Mouse (Mus musculus): ENCODE measurements at regions not wholly inside any gene's neighbourhood (a gene's known extent, or its start where the extent isn't known, plus 50 kb on each side); places are given as distances from the start of the nearest gene placed in this dataset.

DNA sequence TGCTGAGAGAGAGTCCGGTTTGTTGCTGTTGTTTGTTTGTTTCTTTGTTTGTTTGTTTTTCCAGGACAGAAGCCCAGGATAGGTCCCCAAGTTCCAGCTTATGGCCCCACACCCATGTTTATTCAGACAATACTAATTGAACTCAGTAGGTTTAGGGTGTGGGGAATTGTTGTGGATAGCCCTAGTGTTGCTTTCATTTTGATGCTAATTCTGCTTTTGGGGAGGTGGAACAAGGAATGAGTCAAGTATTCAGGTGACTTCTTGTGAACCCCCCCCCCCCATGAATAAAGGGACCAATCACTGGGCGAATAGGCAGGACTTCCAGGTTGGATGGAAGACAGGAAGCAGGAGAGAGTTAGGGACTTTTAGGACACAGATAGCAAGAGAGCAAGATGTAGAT is 75.0 kb upstream of the Intu start:
- Histone ChIP-seq H3K27me3 (ENCODE audit: insufficient read depth, poor library complexity, severe bottlenecking) (no peaks in the 10 kb centered on the region), H3K36me3 (no peaks in the 10 kb centered on the region), H3K27ac (no peak overlapping the region), H3K4me1 (replicated peaks) (peaks cover 11% of the 10 kb centered on the region), H3K9me3 (no peaks in the 10 kb centered on the region), H3K4me3 (no peak overlapping the region)
- no peak for DNase-seq (ENCODE audit: low spot score)
- WGBS = 83% methylated on average over 2 of the region's 2 CpGs

DNA sequence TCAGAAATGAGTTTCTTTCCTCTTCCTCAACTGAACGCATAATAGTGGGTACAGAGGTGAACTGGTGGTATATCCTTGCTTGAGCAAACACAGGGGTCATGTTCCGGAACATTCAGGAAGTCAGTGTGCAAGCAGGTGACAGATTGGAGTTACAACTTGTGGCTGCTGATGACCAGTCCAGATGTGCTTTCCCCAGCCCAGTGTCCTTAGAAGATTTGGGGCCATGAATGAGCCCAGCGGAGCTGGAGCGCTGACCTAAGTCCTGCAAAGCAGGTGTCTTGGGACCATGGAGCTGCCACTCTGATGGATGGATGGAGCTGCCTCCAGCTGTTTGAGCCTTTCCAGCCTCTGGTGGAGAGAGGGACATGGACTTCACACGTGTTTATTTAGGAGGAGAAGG is 72.6 kb upstream of the Intu start:
- Histone ChIP-seq H3K27me3 (ENCODE audit: insufficient read depth, poor library complexity, severe bottlenecking) (no peaks in the 10 kb centered on the region), H3K36me3 (no peaks in the 10 kb centered on the region), H3K9me3 (no peaks in the 10 kb centered on the region), H3K4me1 (replicated peaks) (peaks cover 10% of the 10 kb centered on the region), H3K27ac (no peak overlapping the region), H3K4me3 (no peak overlapping the region)
- 71% methylated on average over 5 of the region's 5 CpGs for WGBS
- DNase-seq (ENCODE audit: low spot score) = no peak

DNA sequence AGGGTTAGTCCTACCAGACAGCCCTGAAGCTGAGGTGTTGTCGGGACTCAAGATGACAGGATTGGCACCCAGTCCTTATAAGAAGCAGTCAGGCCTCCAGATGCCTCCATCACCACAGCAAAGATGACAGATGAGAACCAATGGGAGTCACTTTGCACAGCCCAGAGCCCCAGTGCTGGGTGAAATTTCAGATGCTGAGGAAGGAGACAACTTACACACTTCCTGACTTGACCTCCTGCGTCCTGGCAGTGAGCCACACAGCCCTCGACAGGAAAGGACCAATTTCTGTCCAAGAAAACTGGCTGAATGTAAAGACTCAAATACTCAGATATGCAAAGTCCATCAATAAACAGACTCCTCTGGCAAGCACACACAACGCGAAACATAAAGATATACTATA is 67.6 kb upstream of the Intu start:
- Histone ChIP-seq H3K9me3 (no peaks in the 10 kb centered on the region), H3K27me3 (ENCODE audit: insufficient read depth, poor library complexity, severe bottlenecking) (no peaks in the 10 kb centered on the region), H3K36me3 (no peaks in the 10 kb centered on the region), H3K4me3 (no peak overlapping the region), H3K27ac (no peak overlapping the region), H3K4me1 (replicated peaks) (0 out of 2 replicates have a peak, but pooled peaks cover 3% of the 10 kb centered on the region)
- DNase-seq (ENCODE audit: low spot score) = no peak
- WGBS = 81% methylated on average over 5 of the region's 5 CpGs

DNA sequence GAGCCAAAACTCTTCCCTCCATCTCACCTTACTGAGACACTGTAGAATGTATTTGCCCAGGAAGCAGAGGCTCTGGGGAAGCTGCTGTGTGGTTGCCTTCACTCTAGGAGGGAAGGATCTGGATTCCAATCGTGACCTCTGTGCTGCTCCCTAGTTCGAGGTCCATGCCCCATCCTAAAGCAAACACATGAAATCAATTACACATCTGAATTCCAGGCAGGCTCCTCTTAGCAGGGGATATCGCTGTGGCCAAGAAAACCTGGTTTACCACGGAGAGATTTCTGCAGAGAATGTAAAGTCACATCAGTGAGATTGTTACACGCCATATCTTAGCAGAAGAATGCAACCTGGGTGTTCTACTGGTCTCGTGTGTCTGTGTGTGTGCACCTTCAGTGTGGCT is 61.0 kb upstream of the Intu start:
- peak; percentile 40 for DNase-seq (ENCODE audit: low spot score)
- H3K4me3 ChIP-seq = no peak overlapping the region
- H3K9me3 ChIP-seq = no peaks in the 10 kb centered on the region
- no peaks in the 10 kb centered on the region for H3K4me1 ChIP-seq (replicated peaks)
- no peaks in the 10 kb centered on the region for H3K27me3 ChIP-seq (ENCODE audit: insufficient read depth, poor library complexity, severe bottlenecking)
- H3K36me3 ChIP-seq = no peaks in the 10 kb centered on the region
- 54% methylated on average over 6 of the region's 6 CpGs for WGBS
- no peak overlapping the region for H3K27ac ChIP-seq

DNA sequence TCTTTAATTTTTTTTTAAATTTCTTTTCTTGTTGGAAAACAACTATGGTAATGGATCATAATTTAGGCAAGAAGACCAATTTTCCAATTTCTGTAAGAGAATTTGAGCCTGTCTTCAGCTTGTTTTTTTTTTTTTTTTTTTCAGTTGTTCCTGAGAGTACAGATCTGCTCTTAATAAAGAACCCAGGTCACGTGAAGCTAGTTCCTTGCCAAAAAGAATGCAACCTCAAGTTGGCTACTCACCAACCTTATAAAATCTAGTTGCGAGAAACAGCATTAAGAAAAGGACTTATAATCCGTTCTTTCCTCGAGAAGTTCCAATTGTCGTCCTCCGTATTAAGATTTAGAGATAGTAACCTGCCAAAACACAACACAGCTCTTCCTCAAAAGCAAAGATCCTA is 58.3 kb upstream of the Intu start:
- DNase-seq (ENCODE audit: low spot score) = no peak
- H3K9me3 ChIP-seq = no peaks in the 10 kb centered on the region
- H3K27ac ChIP-seq = no peak overlapping the region
- H3K4me1 ChIP-seq (replicated peaks) = no peaks in the 10 kb centered on the region
- no peak overlapping the region for H3K4me3 ChIP-seq
- no peaks in the 10 kb centered on the region for H3K27me3 ChIP-seq (ENCODE audit: insufficient read depth, poor library complexity, severe bottlenecking)
- H3K36me3 ChIP-seq = no peaks in the 10 kb centered on the region
- WGBS = 92% methylated on average over 6 of the region's 6 CpGs

DNA sequence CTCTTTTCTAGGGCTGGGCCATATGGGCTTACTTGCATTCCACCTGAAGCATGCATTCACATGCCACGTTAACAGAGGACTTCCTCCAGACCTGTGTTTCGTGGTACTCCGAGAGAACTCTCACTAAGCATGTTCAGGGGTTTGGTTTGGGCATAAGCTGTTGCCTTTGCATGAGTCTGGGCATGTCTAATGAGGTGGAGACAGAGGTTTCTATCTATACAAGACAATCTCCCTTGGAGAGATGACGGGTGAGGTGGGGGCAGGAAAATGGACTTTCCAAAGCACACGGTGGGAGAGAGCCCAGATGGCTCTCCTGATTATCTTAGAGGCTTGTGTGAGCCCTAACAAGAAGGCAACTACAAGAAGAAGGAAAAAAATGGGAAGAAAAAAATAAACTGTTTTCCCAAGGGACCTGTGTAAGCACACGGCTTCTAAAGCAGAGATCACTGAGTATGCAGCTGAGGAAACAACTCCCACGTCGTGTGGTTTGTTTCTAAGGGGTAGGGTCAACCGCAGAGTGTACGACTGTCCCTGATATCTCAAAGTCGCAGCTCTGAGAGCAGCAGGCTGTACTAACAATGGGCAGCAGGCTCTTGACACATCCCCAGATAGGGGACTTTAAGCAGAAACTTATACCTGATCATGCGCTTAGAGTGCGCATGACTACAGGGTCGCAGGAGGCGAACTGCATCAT is 50.7 kb upstream of the Intu start:
- Histone ChIP-seq H3K27me3 (ENCODE audit: insufficient read depth, poor library complexity, severe bottlenecking) (no peaks in the 10 kb centered on the region), H3K36me3 (no peaks in the 10 kb centered on the region), H3K4me3 (no peak overlapping the region), H3K4me1 (replicated peaks) (0 out of 2 replicates have a peak, but pooled peaks cover 3% of the 10 kb centered on the region), H3K27ac (no peak overlapping the region), H3K9me3 (no peaks in the 10 kb centered on the region)
- 68% methylated on average over 15 of the region's 15 CpGs for WGBS
- DNase-seq (ENCODE audit: low spot score) = no peak

All from hindbrain, embryonic 10.5 days (tissue).